Mouse (Mus musculus): ENCODE data around the gene Tssk2.

GRCm38 (mm10) chr16:17889689-17890341 lies 8.6 kb upstream of the Tssk2 start:
- TF ChIP-seq POLR2A (IDR thresholded peaks at IDR 0.05; ENCODE audit: low read depth, low read length) = no peak
- TF ChIP-seq CTCF (IDR thresholded peaks at IDR 0.05; ENCODE audit: extremely low read depth, insufficient read depth, insufficient read length, insufficient replicate concordance) = no peak

All from spleen, adult 2 months (tissue).